In genomic region chr10:115510959-115511358, GRCm38 (mm10) we compare ENCODE assay signal across 16 mouse cellular contexts. TPM values are rescaled to one million over a fixed set of nuclear protein-coding genes. Genes with fewer than 3 reads are reported as not detected.
"Had no signal": no experiment of that assay in that cellular context is flagged by ENCODE, and none has a peak within 500 bp of the region (broad histone marks: within the 10 kb centered on the region; RNA-seq: fewer than 3 reads in every experiment).

No protein-coding gene starts in this region.

- H3K27me3 ChIP-seq: limb, embryonic 15.5 days; liver, embryonic 12.5 days; megakaryocyte, embryonic 14.5 days; stomach, embryonic 15.5 days had no signal

- H3K9ac ChIP-seq: limb, embryonic 15.5 days; liver, embryonic 12.5 days; lung, embryonic 14.5 days; stomach, embryonic 15.5 days had no signal

- DNase-seq: lung, embryonic 14.5 days; lung, postnatal 14 days; right cerebral cortex, postnatal 14 days; thymus, postnatal 14 days had no signal

- H3K27ac ChIP-seq: left cerebral cortex, adult 2 months; limb, embryonic 15.5 days; liver, embryonic 12.5 days; macrophage; stomach, embryonic 15.5 days had no signal

- H3K4me2 ChIP-seq: limb, embryonic 15.5 days; liver, embryonic 12.5 days; lung, embryonic 14.5 days; midbrain, embryonic 11.5 days; stomach, embryonic 15.5 days had no signal

- ATAC-seq: intestine, postnatal 0 days; liver, embryonic 12.5 days; midbrain, embryonic 16.5 days had no signal

- H3K9me3 ChIP-seq: limb, embryonic 15.5 days; liver, embryonic 12.5 days; megakaryocyte, embryonic 14.5 days; stomach, embryonic 15.5 days had no signal

- H3K36me3 ChIP-seq: limb, embryonic 15.5 days; liver, embryonic 12.5 days; stomach, embryonic 15.5 days had no signal

- H3K4me1 ChIP-seq: limb, embryonic 15.5 days; liver, embryonic 12.5 days; megakaryocyte, embryonic 14.5 days; stomach, embryonic 15.5 days had no signal

- H3K4me3 ChIP-seq: left cerebral cortex, adult 2 months; limb, embryonic 15.5 days; liver, embryonic 12.5 days; megakaryocyte, embryonic 14.5 days; stomach, embryonic 15.5 days had no signal

RNA-seq across cellular contexts. Expression of gene A930009A15Rik, which starts 58.8 kb away (rescaled TPM):
- polyA plus RNA-seq: intestine, postnatal 0 days; limb, embryonic 11.5 days; limb, embryonic 15.5 days; liver, embryonic 12.5 days; liver, embryonic 16.5 days; lung, embryonic 14.5 days; macrophage; stomach, embryonic 15.5 days; testis, adult 2 months had no signal
